ENCODE assay signal across 20 mouse cellular contexts in the genomic region with DNA sequence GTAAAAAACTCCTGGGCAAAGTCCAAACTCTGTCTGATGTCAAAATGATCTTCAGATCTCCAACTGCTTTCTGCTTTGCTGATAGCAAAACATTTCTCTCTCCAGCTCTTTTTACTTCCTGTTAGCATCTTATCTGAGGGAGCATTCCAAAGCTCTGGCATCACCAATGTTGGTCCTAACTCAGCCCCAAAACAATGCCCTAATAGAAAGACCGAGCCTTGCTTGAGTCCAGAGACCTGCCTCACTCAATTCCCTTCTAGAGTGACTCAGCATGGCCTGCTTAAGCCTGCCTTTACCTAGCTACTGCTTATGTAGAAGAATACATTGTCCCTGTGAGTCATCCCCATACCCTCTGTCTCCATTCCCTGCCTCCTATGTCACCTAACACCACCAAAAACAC.
DNase-seq lines count a peak whose midpoint lies in the region; ATAC-seq and TF ChIP-seq lines count a peak whose summit lies in the region.
"Had no signal": no experiment of that assay in that cellular context is flagged by ENCODE, and none has a peak within 500 bp of the region (broad histone marks: within the 10 kb centered on the region; RNA-seq: fewer than 3 reads in every experiment).

No protein-coding gene starts in this region.

- no peaks in the 10 kb centered on the region for H3K79me2 ChIP-seq in liver, adult 2 months (ENCODE audit: control insufficient read depth, insufficient read depth, low read length)

- H3K4me2 ChIP-seq in liver, embryonic 12.5 days = no peak overlapping the region
- no peak overlapping the region for H3K4me2 ChIP-seq in forebrain, postnatal 0 days (ENCODE audit: low read depth)
- H3K4me2 ChIP-seq: embryonic facial prominence, embryonic 12.5 days; forebrain, embryonic 13.5 days; forebrain, embryonic 15.5 days had no signal

- no peak overlapping the region for H3K4me3 ChIP-seq in liver, adult 2 months (ENCODE audit: insufficient read depth, low read depth, low read length)
- H3K4me3 ChIP-seq in liver, embryonic 12.5 days = no peak overlapping the region
- no peak overlapping the region for H3K4me3 ChIP-seq in forebrain, postnatal 0 days (ENCODE audit: low read depth, low read length)
- H3K4me3 ChIP-seq: embryonic facial prominence, embryonic 10.5 days; embryonic facial prominence, embryonic 12.5 days; forebrain, embryonic 13.5 days; forebrain, embryonic 15.5 days had no signal

- no peak for TF ChIP-seq POLR2A in liver, adult 2 months (IDR thresholded peaks at IDR 0.05; ENCODE audit: extremely low read depth, insufficient read depth, low read length)

- WGBS in liver, adult 2 months = 46% methylated on average over 1 of the region's 1 CpGs
- WGBS in liver, embryonic 12.5 days (ENCODE audit: insufficient replicate concordance) = 32% methylated on average over 1 of the region's 1 CpGs
- WGBS in forebrain, postnatal 0 days = 59% methylated on average over 1 of the region's 1 CpGs

- no peaks in the 10 kb centered on the region for H3K27me3 ChIP-seq in liver, adult 2 months (ENCODE audit: control insufficient read depth, insufficient read depth, low read length)
- H3K27me3 ChIP-seq in liver, embryonic 12.5 days (replicated peaks) = no peaks in the 10 kb centered on the region
- no peaks in the 10 kb centered on the region for H3K27me3 ChIP-seq in forebrain, postnatal 0 days (ENCODE audit: insufficient read depth, low read length)
- H3K27me3 ChIP-seq: embryonic facial prominence, embryonic 12.5 days; forebrain, embryonic 13.5 days; forebrain, embryonic 15.5 days had no signal

- H3K36me3 ChIP-seq in liver, adult 2 months (ENCODE audit: control insufficient read depth, insufficient read depth, low read length) = no peaks in the 10 kb centered on the region
- H3K36me3 ChIP-seq in liver, embryonic 12.5 days = no peaks in the 10 kb centered on the region
- H3K36me3 ChIP-seq in forebrain, postnatal 0 days (ENCODE audit: insufficient read depth) = no peaks in the 10 kb centered on the region
- H3K36me3 ChIP-seq: embryonic facial prominence, embryonic 10.5 days; embryonic facial prominence, embryonic 12.5 days; forebrain, embryonic 15.5 days had no signal

- ATAC-seq in liver, embryonic 12.5 days = no peak
- ATAC-seq in forebrain, postnatal 0 days = no peak
- ATAC-seq: activated CD4-positive, CD25-positive, alpha-beta regulatory T cell, adult 4 months; forebrain, embryonic 13.5 days; forebrain, embryonic 15.5 days had no signal

- H3K27ac ChIP-seq in liver, adult 2 months (replicated peaks; ENCODE audit: insufficient read depth, low read depth, low read length) = no peak overlapping the region
- H3K27ac ChIP-seq in liver, embryonic 12.5 days = no peak overlapping the region
- no peak overlapping the region for H3K27ac ChIP-seq in forebrain, postnatal 0 days (ENCODE audit: low read depth, low read length)
- H3K27ac ChIP-seq: embryonic facial prominence, embryonic 10.5 days; embryonic facial prominence, embryonic 12.5 days; forebrain, embryonic 13.5 days; forebrain, embryonic 15.5 days had no signal

- peak; percentile 1 for DNase-seq in liver, adult 2 months (ENCODE audit: extremely low read depth, low read depth, low spot score)
- DNase-seq in 416B (ENCODE audit: low read depth) (peak; percentile 8), NIH3T3 (ENCODE audit: low read depth) (peak; percentile 55)
- no peak for DNase-seq in natural killer cell, adult 2 months (ENCODE audit: low spot score in 2 of 2)
- DNase-seq in urinary bladder, adult 2 months (ENCODE audit: low spot score) = no peak
- DNase-seq in forebrain, postnatal 0 days = no peak
- DNase-seq: adrenal gland, adult 8-10 months; adrenal gland, postnatal 14 days; adrenal gland, postnatal 36 days; cerebellum, adult 11-12 months; cerebellum, adult 2 months; cerebellum, adult 9-10 months; cerebellum, postnatal 10 days; cerebellum, postnatal 25 days had no signal

- H3K9ac ChIP-seq in liver, adult 2 months (ENCODE audit: low read depth, low read length) = no peak overlapping the region
- H3K9ac ChIP-seq in liver, embryonic 12.5 days = no peak overlapping the region
- H3K9ac ChIP-seq in forebrain, postnatal 0 days = no peak overlapping the region
- H3K9ac ChIP-seq: embryonic facial prominence, embryonic 12.5 days; forebrain, embryonic 13.5 days; forebrain, embryonic 15.5 days had no signal

- H3K4me1 ChIP-seq in liver, adult 2 months (ENCODE audit: control insufficient read depth, insufficient read depth, low read length) = no peaks in the 10 kb centered on the region
- H3K4me1 ChIP-seq in liver, embryonic 12.5 days = no peaks in the 10 kb centered on the region
- no peaks in the 10 kb centered on the region for H3K4me1 ChIP-seq in forebrain, postnatal 0 days (ENCODE audit: insufficient read depth)
- H3K4me1 ChIP-seq: embryonic facial prominence, embryonic 10.5 days; embryonic facial prominence, embryonic 12.5 days; forebrain, embryonic 13.5 days; forebrain, embryonic 15.5 days had no signal

- TF ChIP-seq CTCF in liver, adult 2 months (IDR thresholded peaks at IDR 0.05; ENCODE audit: low read depth, low read length) = no peak
- no peak for TF ChIP-seq CTCF in forebrain, postnatal 0 days (IDR thresholded peaks at IDR 0.05; ENCODE audit: low read depth)

- no peaks in the 10 kb centered on the region for H3K9me3 ChIP-seq in liver, embryonic 12.5 days (replicated peaks)
- H3K9me3 ChIP-seq in forebrain, postnatal 0 days (ENCODE audit: low read length) = no peaks in the 10 kb centered on the region
- H3K9me3 ChIP-seq: embryonic facial prominence, embryonic 10.5 days; embryonic facial prominence, embryonic 12.5 days; forebrain, embryonic 13.5 days; forebrain, embryonic 15.5 days had no signal

Comparison
In these comparisons a context has a peak if more than half of its experiments do, and no peak if none do; other contexts are left out.
1. DNase-seq: peak in liver, adult 2 months (single experiment), 416B (single experiment) and NIH3T3 (single experiment); none in natural killer cell, adult 2 months (0 of 2), urinary bladder, adult 2 months (single experiment) and forebrain, postnatal 0 days (single experiment).